Mouse (Mus musculus) small intestine, adult 2 months (tissue): ENCODE measurements around the gene Ankrd28.

Experiments used
- CTCF ChIP-seq: fragments of 200-500 bp; IDR thresholded peaks from 2 replicates; pipeline ENCODE4 v1.5.1; 2012; ENCODE audit warnings: low read depth, mild to moderate bottlenecking, control low read depth, inconsistent platforms, low read length, moderate library complexity, mixed read lengths; ENCODE audit not compliant: insufficient replicate concordance, insufficient read length; ENCODE audit errors: extremely low read depth
- POLR2A ChIP-seq: fragments of 200-500 bp; IDR thresholded peaks from 2 replicates; pipeline ENCODE4 v1.6.1; 2012; ENCODE audit warnings: low read depth, mild to moderate bottlenecking, control low read depth, inconsistent platforms, low read length, moderate library complexity

DNA sequence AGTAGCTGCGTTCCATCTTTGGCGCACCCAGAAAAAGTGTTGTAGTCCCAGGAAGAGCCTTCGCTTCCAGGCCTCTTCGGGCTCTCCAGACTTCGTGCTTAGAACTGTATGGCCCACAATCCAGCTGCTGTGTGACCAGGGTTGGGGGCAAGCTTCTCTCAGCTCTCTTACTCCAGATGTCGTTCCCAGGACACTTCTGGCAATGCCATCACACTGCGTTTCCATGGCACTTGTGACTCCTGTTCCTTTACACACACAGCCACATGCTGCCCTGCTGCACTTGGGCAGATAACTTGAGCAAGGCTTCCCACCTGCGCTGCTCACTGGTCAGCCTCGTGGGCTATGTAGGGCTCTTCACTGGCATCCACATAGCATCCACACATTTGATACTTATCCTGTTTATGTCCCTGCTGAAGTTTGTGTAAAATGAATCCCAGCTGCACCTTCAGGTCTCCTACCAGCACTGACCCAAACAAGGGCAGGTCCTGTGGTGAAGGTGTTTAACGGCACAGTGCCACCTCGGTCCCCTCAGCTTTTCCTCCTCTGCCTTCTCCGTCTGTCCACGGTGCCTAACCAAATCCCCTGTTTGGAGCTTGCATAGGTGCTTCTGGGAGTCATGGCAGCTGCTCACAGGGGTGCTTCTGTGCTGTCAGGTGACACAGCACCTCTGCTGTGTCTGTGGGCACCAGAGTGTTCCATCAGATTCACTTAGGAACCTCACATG lies 166.9 kb downstream of the Ankrd28 start:
- no peak for TF ChIP-seq CTCF
- no peak for TF ChIP-seq POLR2A
